Mouse (Mus musculus) liver, adult 2 months (tissue): ENCODE results near the gene Tnik. TPM values are rescaled to one million over a fixed set of nuclear protein-coding genes. Genes with fewer than 3 reads are reported as not detected.

Experiments used
- DNase-seq: peaks from one replicate; pipeline ENCODE4 v3.0.0-alpha.2; 2011; ENCODE audit warnings: low read depth, low spot score; ENCODE audit errors: extremely low read depth
- H3K27ac ChIP-seq: fragments of 200-500 bp; replicated peaks from 2 replicates; pipeline ENCODE4 v1.5.1; 2012; ENCODE audit warnings: low read depth, mild to moderate bottlenecking, control low read depth, inconsistent platforms, low read length; ENCODE audit not compliant: insufficient read depth
- H3K27me3 ChIP-seq: fragments of 200-500 bp; 2 replicates; pipeline ENCODE4 v1.6.1; 2012; ENCODE audit warnings: mild to moderate bottlenecking, moderate library complexity, low read length, inconsistent platforms; ENCODE audit not compliant: control insufficient read depth, insufficient read depth
- H3K36me3 ChIP-seq: fragments of 200-500 bp; 2 replicates; pipeline ENCODE4 v1.6.1; 2012; ENCODE audit warnings: low read length, inconsistent platforms; ENCODE audit not compliant: control insufficient read depth, insufficient read depth
- H3K4me1 ChIP-seq: fragments of 200-500 bp; 2 replicates; pipeline ENCODE4 v1.6.1; 2011; ENCODE audit warnings: low read length; ENCODE audit not compliant: control insufficient read depth, insufficient read depth
- H3K4me3 ChIP-seq: fragments of 200-500 bp; 2 replicates; pipeline ENCODE4 v1.5.1; 2011; ENCODE audit warnings: low read depth, mild to moderate bottlenecking, control low read depth, low read length, moderate library complexity; ENCODE audit not compliant: insufficient read depth
- H3K79me2 ChIP-seq: fragments of 200-500 bp; 2 replicates; pipeline ENCODE4 v1.6.1; 2012; ENCODE audit warnings: inconsistent platforms, mild to moderate bottlenecking, low read length, moderate library complexity; ENCODE audit not compliant: control insufficient read depth, insufficient read depth
- H3K9ac ChIP-seq: fragments of 200-500 bp; 2 replicates; pipeline ENCODE4 v1.6.1; 2012; ENCODE audit warnings: low read depth, mild to moderate bottlenecking, control low read depth, inconsistent platforms, low read length
- CTCF ChIP-seq: fragments of 200-500 bp; IDR thresholded peaks from 2 replicates; pipeline ENCODE4 v1.5.1; 2011; ENCODE audit warnings: low read depth, low read length, control low read depth
- POLR2A ChIP-seq: fragments of 200-500 bp; IDR thresholded peaks from 2 replicates; pipeline ENCODE4 v1.6.1; 2011; ENCODE audit warnings: low read length, control low read depth; ENCODE audit not compliant: insufficient read depth; ENCODE audit errors: extremely low read depth
- WGBS: fragments of 180-500 bp; shearing (Covaris S2); methylation state at CpG from one replicate; pipeline ENCODE4 v1.1.7; 2018; 5-methylcytosine and 5-hydroxymethylcytosine counted together
- polyA plus RNA-seq: library from polyadenylated mRNA; depleted of rRNA; stranded (reverse); fragments of >200 nt; gene quantifications from 2 replicates; pipeline ENCODE4 v1.2.3, GENCODE M21; 2012
- total RNA-seq: library from RNA; depleted of rRNA; stranded (reverse); fragments of >200 nt; gene quantifications from 2 replicates; pipeline ENCODE4 v1.2.3, GENCODE M21; 2014

Gene Tnik
- total and polyA plus RNA-seq, 2 experiments: 1.2 to 2.8 TPM

- H3K4me1 ChIP-seq: peaks cover 10% of the 10 kb centered on the region
- 56% methylated on average over 3 of the region's 3 CpGs for WGBS
- no peak overlapping the region for H3K27ac ChIP-seq
- H3K36me3 ChIP-seq: no peaks in the 10 kb centered on the region
- no peak overlapping the region for H3K4me3 ChIP-seq
- H3K27me3 ChIP-seq: no peaks in the 10 kb centered on the region
- no peak overlapping the region for H3K9ac ChIP-seq
- TF ChIP-seq CTCF (no peak), POLR2A (no peak)
- no peak for DNase-seq
- H3K79me2 ChIP-seq: no peaks in the 10 kb centered on the region
Observed at GRCm38 (mm10) chr3:28682411-28682810, 419.4 kb downstream of the Tnik start.

DNA sequence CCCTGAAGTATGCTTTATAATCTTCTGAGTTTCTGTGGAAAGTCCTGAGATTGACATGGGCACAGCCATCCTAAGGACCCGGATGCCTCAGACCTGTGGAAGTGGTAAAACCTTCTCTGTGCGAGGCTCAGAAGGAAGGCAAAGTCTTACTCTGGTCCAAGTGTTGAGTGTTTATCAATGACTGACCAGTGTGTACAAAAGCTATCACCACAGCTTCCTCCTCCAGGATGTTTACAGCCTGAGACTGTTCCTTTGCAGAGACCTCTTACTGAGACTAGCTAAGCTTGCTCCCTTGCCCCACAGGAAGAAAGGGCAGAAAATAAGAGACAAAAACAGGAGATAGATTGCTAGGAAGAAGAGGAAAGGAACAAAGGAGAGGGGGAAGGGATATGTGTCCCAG is 422.5 kb downstream of the Tnik start:
- no peak overlapping the region for H3K9ac ChIP-seq
- no peaks in the 10 kb centered on the region for H3K79me2 ChIP-seq
- peaks cover 10% of the 10 kb centered on the region for H3K4me1 ChIP-seq
- no peaks in the 10 kb centered on the region for H3K27me3 ChIP-seq
- no peak for DNase-seq
- TF ChIP-seq POLR2A (no peak), CTCF (no peak)
- no peak overlapping the region for H3K27ac ChIP-seq
- H3K4me3 ChIP-seq: no peak overlapping the region
- 63% methylated on average over 2 of the region's 2 CpGs for WGBS
- H3K36me3 ChIP-seq: no peaks in the 10 kb centered on the region

DNA sequence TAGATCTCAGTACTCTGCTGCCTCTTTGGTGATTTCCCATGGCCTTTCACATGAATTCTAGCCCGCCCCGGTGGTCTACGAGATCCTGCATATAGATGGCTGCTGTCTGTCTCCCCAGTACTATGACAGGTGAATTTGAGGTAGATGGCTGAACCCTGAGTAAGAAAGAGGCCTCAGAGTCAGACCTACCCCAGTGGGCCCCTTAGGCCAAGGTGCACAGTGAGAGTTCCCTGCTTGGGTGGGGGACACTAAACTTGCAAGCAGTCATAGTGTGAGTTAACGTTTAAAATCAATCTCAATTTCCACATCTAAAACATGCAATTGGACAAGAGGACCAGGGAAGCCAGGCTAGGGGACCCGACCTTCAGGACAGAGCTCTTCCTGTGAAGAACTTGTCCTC is 431.8 kb downstream of the Tnik start:
- Histone ChIP-seq H3K79me2 (peaks cover 8% of the 10 kb centered on the region), H3K27ac (peak overlapping the region; percentile 21), H3K4me3 (no peak overlapping the region), H3K9ac (no peak overlapping the region), H3K4me1 (peaks cover 7% of the 10 kb centered on the region), H3K27me3 (no peaks in the 10 kb centered on the region), H3K36me3 (no peaks in the 10 kb centered on the region)
- DNase-seq: no peak
- 72% methylated on average over 5 of the region's 5 CpGs for WGBS
- TF ChIP-seq POLR2A: no peak
- no peak for TF ChIP-seq CTCF

DNA sequence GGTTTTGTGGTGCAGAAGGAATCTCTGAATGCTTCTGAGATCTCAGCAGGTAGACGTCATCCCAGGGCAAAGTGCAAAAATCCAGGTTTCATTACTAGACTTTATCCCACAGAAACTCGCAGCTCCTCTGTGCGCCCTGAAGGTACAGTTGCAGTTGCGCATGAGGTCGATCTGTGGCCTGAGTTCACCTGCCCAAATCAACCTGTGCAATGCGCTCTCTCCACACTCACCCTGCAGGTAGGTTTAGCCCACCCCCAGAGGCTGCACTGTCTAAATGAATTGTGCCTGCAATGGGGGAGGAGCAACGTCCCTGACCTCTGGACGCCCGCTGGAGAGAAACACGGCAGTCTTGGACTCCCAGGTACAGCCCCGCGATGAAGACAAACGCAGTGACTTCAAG is 432.6 kb downstream of the Tnik start:
- Histone ChIP-seq H3K4me1 (peaks cover 10% of the 10 kb centered on the region), H3K4me3 (peak overlapping the region; percentile 52), H3K27me3 (no peaks in the 10 kb centered on the region), H3K27ac (peak overlapping the region; percentile 92), H3K9ac (peak overlapping the region; percentile 73), H3K79me2 (peaks cover 16% of the 10 kb centered on the region), H3K36me3 (no peaks in the 10 kb centered on the region)
- no peak for TF ChIP-seq CTCF
- no peak for TF ChIP-seq POLR2A
- 24% methylated on average over 13 of the region's 13 CpGs for WGBS
- DNase-seq: peak; percentile 85

DNA sequence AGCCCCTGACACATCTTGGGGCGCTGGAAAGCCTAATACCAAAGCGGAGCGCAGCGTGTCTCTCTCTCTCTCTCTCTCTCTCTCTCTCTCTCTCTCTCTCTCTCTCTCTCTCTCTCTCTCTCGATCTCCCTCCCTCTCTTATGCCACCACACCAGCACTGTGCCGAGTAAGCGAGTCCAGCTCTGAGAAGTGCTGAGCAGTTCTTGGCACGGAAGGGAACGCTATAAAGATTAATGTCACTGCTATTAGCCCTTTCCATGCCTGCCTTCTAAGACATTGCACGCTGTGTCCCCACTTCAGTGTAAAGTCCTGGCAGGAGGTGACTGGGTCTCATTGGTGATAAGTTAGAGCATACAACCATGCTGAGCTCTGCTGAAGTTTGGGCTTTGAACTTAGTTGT is 433.1 kb downstream of the Tnik start:
- H3K27ac ChIP-seq: peak overlapping the region; percentile 92

GRCm38 (mm10) chr3:28697797-28698196 is 434.8 kb downstream of the Tnik start, which contains the start of gene Slc2a2:
Gene Slc2a2, plus strand, starts transcription at chr3:28697903.
- Histone ChIP-seq H3K79me2 (peaks cover 18% of the 10 kb centered on the region), H3K9ac (peak within 1 kb of the TSS; percentile 73), H3K36me3 (no peaks in the 10 kb centered on the region), H3K4me3 (peak within 1 kb of the TSS; percentile 58), H3K4me1 (peaks cover 21% of the 10 kb centered on the region), H3K27me3 (no peaks in the 10 kb centered on the region), H3K27ac (peak within 1 kb of the TSS; percentile 92)
- 25% methylated on average over 2 of the region's 2 CpGs for WGBS
- DNase-seq: peak; percentile 97
- TF ChIP-seq CTCF (no peak), POLR2A (no peak)

More for the DNA sequence above, 433.1 kb downstream of the Tnik start:
- peaks cover 18% of the 10 kb centered on the region for H3K79me2 ChIP-seq
- TF ChIP-seq CTCF: no peak
- no peak for TF ChIP-seq POLR2A
- peak; percentile 78 for DNase-seq
- no peaks in the 10 kb centered on the region for H3K27me3 ChIP-seq
- no peaks in the 10 kb centered on the region for H3K36me3 ChIP-seq
- peak overlapping the region; percentile 52 for H3K4me3 ChIP-seq
- 9% methylated on average over 10 of the region's 10 CpGs for WGBS
- peak overlapping the region; percentile 73 for H3K9ac ChIP-seq
- H3K4me1 ChIP-seq: peaks cover 12% of the 10 kb centered on the region

- peak; percentile 86 for DNase-seq
- Histone ChIP-seq H3K27ac (peak overlapping the region; percentile 80), H3K4me3 (peak overlapping the region; percentile 56), H3K9ac (peak overlapping the region; percentile 85), H3K36me3 (no peaks in the 10 kb centered on the region), H3K27me3 (no peaks in the 10 kb centered on the region), H3K4me1 (peaks cover 23% of the 10 kb centered on the region), H3K79me2 (peaks cover 18% of the 10 kb centered on the region)
- WGBS: 18% methylated on average over 4 of the region's 4 CpGs
- TF ChIP-seq POLR2A (no peak), CTCF (no peak)
Observed at GRCm38 (mm10) chr3:28699601-28700000, 436.6 kb downstream of the Tnik start.
